Mouse (Mus musculus): ENCODE data around the gene Cdh3. TPM values are rescaled to one million over a fixed set of nuclear protein-coding genes. Genes with fewer than 3 reads are reported as not detected.

The Cdh3 gene
- polyA plus RNA-seq, 1 experiment from 2014 or later: 8.5 TPM

DNA sequence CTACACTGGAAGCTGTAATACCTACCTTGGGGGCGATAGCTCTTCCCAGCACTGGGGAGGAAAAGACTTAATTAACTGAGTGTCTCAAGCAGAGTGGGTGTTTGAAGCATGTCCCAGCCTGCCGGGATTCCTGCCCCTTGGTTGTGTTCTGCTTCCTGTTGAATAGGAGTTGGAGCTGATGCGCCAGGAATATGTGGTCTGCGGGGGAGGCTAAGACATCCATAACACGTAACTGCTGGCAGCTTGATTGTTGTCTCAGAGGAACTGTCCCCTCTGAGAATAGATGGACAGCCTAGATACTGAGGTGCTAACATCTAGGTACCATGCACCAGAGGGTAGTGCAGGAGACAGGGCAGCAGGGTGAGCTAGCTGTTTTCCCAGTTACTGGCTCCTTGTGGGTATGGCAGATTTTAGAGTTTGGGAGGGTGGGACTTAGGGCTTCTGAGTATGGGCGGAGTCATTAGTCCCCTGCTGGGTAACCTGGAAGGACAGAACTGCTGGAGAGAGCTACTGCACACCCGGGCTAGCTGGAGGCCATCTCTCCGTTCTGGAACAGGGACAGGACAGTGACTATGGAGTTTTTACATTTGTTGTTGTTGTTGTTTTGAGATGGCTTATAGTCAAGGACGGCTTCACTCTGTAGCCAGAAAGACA, 18.0 kb downstream of the Cdh3 start:
- ATAC-seq (ENCODE audit: low FRiP score): no peak
- Histone ChIP-seq H3K27me3 (replicated peaks) (no peaks in the 10 kb centered on the region), H3K9me3 (replicated peaks) (no peaks in the 10 kb centered on the region), H3K4me1 (no peaks in the 10 kb centered on the region), H3K4me3 (replicated peaks) (no peak overlapping the region), H3K36me3 (no peaks in the 10 kb centered on the region), H3K4me2 (no peak overlapping the region), H3K9ac (replicated peaks) (no peak overlapping the region), H3K27ac (replicated peaks) (no peak overlapping the region)
- 81% methylated on average over 9 of the region's 9 CpGs for WGBS

DNA sequence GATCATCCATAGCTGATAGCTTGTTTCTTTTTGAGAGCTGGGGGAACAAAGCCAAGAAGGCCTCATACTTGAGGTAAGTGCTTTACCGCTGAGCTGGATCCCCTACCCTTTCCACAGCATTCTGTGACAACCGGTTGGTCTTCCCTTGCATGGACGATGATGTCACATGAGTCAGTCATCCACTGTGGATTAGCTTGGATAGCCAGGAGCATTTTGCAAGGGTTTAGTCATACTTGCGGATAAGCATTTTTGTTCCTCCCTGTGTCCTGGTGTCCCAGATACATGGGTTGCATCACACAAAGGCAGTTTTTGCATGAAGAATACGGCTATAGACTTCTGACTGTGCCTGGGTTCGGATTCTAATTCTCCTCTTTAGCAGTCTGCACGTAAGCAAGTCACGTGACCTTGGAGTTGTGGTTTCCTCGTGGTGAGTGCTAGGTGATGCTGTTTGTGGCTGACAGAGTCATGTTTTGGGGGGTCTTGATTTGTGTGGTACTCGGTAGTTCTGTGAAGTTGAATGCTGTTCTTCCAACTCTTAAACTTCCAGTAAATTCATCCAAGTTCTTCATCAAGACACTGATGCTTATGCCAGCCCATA, 19.3 kb downstream of the Cdh3 start:
- H3K9me3 ChIP-seq (replicated peaks): no peaks in the 10 kb centered on the region
- H3K4me3 ChIP-seq (replicated peaks): no peak overlapping the region
- no peaks in the 10 kb centered on the region for H3K27me3 ChIP-seq (replicated peaks)
- H3K27ac ChIP-seq (replicated peaks): no peak overlapping the region
- H3K36me3 ChIP-seq: no peaks in the 10 kb centered on the region
- ATAC-seq (ENCODE audit: low FRiP score): no peak
- H3K4me1 ChIP-seq: no peaks in the 10 kb centered on the region
- no peak overlapping the region for H3K4me2 ChIP-seq
- H3K9ac ChIP-seq (replicated peaks): no peak overlapping the region
- 96% methylated on average over 10 of the region's 10 CpGs for WGBS

DNA sequence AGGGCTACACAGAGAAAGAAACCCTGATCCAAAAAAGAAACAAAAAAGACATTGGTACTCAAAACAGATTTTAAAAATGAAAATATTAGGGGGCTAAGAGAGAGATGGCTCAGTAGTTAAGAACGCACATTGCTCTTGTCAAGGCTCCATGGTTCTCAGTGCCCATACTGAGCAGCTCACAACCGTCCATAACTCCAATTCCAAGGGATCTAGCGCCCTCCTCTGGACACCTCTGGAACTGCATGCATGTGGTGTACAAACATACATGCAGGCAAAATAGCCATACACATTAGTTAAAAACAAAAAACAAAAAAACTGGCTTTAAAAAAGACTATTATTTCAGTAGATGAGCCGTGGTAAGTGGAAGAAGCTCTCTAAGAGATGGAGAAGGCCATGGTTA, 19.9 kb downstream of the Cdh3 start:
- WGBS: 80% methylated on average over 4 of the region's 4 CpGs
- no peaks in the 10 kb centered on the region for H3K4me1 ChIP-seq
- no peak overlapping the region for H3K4me2 ChIP-seq
- H3K27me3 ChIP-seq (replicated peaks): no peaks in the 10 kb centered on the region
- H3K9ac ChIP-seq (replicated peaks): no peak overlapping the region
- no peak overlapping the region for H3K4me3 ChIP-seq (replicated peaks)
- ATAC-seq (ENCODE audit: low FRiP score): no peak
- no peaks in the 10 kb centered on the region for H3K36me3 ChIP-seq
- no peak overlapping the region for H3K27ac ChIP-seq (replicated peaks)
- no peaks in the 10 kb centered on the region for H3K9me3 ChIP-seq (replicated peaks)

DNA sequence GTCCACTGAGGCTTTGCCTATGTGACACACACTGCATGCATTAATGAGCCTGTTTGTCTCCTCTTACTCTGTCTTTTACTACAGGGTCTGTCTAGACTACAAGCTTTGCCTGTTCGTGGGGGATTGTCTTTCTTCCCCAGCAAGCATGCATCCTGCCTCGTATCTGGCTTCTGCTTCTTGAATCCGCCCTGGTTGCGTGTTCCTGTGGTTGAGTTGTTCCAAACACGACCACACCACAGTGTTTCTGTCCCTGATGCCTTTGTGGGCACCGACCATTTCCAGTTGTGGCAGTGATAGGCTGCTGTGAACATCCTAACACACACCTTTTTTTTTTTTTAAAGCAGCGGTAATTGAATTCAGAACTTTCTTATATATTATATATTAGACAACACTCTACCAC, 23.0 kb downstream of the Cdh3 start:
- H3K27me3 ChIP-seq (replicated peaks): no peaks in the 10 kb centered on the region
- WGBS: 75% methylated on average over 7 of the region's 7 CpGs
- H3K9ac ChIP-seq (replicated peaks): no peak overlapping the region
- no peak overlapping the region for H3K4me3 ChIP-seq (replicated peaks)
- H3K4me1 ChIP-seq: peaks cover 1% of the 10 kb centered on the region; the same call in 1 of the 2 replicates
- no peak for ATAC-seq (ENCODE audit: low FRiP score)
- no peak overlapping the region for H3K27ac ChIP-seq (replicated peaks)
- no peak overlapping the region for H3K4me2 ChIP-seq
- no peaks in the 10 kb centered on the region for H3K9me3 ChIP-seq (replicated peaks)
- H3K36me3 ChIP-seq: no peaks in the 10 kb centered on the region

DNA sequence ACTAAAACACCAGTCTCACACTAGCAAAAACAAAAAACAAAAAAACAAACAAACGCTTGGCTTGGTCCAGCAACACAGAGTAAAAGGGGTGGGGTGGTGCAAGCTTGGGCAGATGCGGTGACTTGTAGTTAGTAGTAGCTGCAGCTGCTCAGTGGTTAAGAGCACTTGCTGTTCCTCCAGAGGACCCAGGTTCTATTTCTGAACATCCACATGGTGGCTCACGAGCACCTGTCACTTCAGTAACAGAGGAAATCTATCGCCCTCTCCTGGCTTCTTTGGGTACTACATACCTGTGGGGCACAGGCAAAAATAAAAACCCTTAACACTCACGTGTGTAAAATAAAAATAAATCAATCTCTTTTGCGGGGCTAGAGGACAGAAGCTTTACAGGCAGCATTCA, 23.8 kb downstream of the Cdh3 start:
- 42% methylated on average over 6 of the region's 6 CpGs for WGBS
- ATAC-seq (ENCODE audit: low FRiP score): no peak
- Histone ChIP-seq H3K36me3 (no peaks in the 10 kb centered on the region), H3K9ac (replicated peaks) (no peak overlapping the region), H3K4me1 (peaks cover 8% of the 10 kb centered on the region; the same call in 1 of the 2 replicates), H3K4me3 (replicated peaks) (no peak overlapping the region), H3K9me3 (replicated peaks) (no peaks in the 10 kb centered on the region), H3K4me2 (no peak overlapping the region), H3K27ac (replicated peaks) (no peak overlapping the region), H3K27me3 (replicated peaks) (no peaks in the 10 kb centered on the region)

DNA sequence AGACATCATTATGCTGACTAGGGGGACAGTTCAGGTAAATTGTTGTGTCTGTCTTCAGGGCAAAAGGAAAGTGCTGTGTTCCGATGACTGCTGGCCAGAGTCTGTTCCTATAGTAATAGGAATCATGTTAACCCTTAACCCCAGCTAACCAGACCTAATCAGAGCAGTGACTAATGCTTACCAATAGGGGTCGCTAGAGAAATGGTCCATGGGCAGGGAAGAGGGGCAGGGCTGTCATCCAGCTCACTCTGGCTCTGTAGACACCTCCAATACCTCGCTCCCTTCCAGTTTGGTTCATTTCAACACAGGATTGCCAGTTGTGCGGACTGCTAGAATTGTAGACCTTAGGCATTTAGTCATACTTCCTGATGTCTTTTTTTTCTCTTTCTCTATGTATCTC, 24.8 kb downstream of the Cdh3 start:
- no peak for ATAC-seq (ENCODE audit: low FRiP score)
- Histone ChIP-seq H3K27ac (replicated peaks) (no peak overlapping the region), H3K9me3 (replicated peaks) (no peaks in the 10 kb centered on the region), H3K36me3 (no peaks in the 10 kb centered on the region), H3K4me1 (peaks cover 12% of the 10 kb centered on the region; the same call in 1 of the 2 replicates), H3K4me3 (replicated peaks) (no peak overlapping the region), H3K9ac (replicated peaks) (no peak overlapping the region), H3K27me3 (replicated peaks) (no peaks in the 10 kb centered on the region), H3K4me2 (no peak overlapping the region)
- 80% methylated on average over 4 of the region's 4 CpGs for WGBS

DNA sequence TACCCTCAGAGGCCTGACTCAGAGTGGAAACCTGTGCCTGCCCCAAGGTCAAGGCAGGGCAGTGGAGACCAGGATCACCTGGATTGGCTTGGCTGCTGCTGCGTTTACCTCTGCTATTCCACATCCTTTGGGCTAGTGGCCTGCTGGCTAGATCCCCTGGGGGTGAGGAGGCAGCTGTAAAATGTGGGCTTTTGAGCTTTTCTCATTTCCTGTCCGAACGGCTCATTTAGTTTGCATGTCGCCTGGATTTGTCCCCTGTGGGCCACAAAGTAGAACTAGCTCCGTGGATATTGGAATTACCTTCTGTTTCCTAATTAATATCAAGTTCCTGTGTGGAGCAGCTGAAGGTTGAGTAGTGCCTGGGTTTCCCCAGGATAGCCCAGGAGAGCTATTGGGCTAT, 28.5 kb downstream of the Cdh3 start:
- Histone ChIP-seq H3K9ac (replicated peaks) (no peak overlapping the region), H3K9me3 (replicated peaks) (no peaks in the 10 kb centered on the region), H3K4me2 (no peak overlapping the region), H3K4me3 (replicated peaks) (no peak overlapping the region), H3K27ac (replicated peaks) (0 out of 2 replicates have a peak overlapping the region, but pooled peaks have one; percentile 2), H3K4me1 (peaks cover 12% of the 10 kb centered on the region; the same call in 1 of the 2 replicates), H3K36me3 (no peaks in the 10 kb centered on the region), H3K27me3 (replicated peaks) (no peaks in the 10 kb centered on the region)
- no peak for ATAC-seq (ENCODE audit: low FRiP score)
- 23% methylated on average over 5 of the region's 5 CpGs for WGBS

DNA sequence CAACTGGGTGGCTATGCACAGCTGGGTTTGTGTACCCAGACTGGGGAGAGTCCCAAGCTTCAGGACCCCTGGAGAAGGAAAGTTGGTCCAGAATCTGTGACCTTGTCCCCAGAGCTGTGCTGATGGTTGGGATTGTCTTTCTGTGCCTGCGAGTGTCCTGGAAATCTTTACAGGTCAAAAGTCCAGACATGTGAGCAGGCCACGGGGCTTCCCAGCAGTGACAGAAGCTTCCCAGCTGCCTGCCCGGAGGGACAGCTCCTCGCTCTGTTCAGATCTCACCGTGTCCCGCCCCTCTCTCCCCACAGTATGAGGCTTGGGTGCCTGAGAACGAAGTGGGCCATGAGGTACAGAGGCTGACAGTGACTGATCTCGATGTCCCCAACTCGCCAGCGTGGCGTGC, 30.3 kb downstream of the Cdh3 start:
- Histone ChIP-seq H3K4me2 (no peak overlapping the region), H3K36me3 (no peaks in the 10 kb centered on the region), H3K4me3 (replicated peaks) (no peak overlapping the region), H3K4me1 (peaks cover 12% of the 10 kb centered on the region; the same call in 1 of the 2 replicates), H3K9me3 (replicated peaks) (no peaks in the 10 kb centered on the region), H3K27me3 (replicated peaks) (no peaks in the 10 kb centered on the region), H3K9ac (replicated peaks) (no peak overlapping the region), H3K27ac (replicated peaks) (no peak overlapping the region)
- no peak for ATAC-seq (ENCODE audit: low FRiP score)
- WGBS: 84% methylated on average over 11 of the region's 11 CpGs

DNA sequence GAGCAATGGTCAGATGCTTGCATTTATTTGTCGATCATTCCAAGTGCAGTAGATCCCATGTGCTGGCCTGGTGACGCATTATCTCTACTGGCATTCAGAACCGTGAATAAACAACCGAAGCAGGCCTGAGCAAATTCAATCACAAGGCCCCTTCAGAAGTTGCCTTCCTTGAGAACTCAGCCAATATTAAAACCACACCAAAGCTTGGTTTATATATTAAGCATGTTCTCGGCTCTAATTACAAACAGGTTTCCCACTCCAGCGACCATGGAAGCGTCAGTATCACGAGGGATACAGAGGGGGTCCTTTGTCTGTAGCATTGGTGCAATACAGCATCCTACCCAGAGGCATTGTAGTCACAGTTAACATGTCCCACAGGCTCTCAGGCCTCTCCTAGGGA, 32.4 kb downstream of the Cdh3 start:
- H3K4me2 ChIP-seq: no peak overlapping the region
- H3K27me3 ChIP-seq (replicated peaks): no peaks in the 10 kb centered on the region
- no peaks in the 10 kb centered on the region for H3K9me3 ChIP-seq (replicated peaks)
- 80% methylated on average over 8 of the region's 8 CpGs for WGBS
- no peaks in the 10 kb centered on the region for H3K36me3 ChIP-seq
- no peak overlapping the region for H3K4me3 ChIP-seq (replicated peaks)
- ATAC-seq (ENCODE audit: low FRiP score): no peak
- H3K9ac ChIP-seq (replicated peaks): no peak overlapping the region
- peaks cover 12% of the 10 kb centered on the region; the same call in 1 of the 2 replicates for H3K4me1 ChIP-seq
- H3K27ac ChIP-seq (replicated peaks): no peak overlapping the region

DNA sequence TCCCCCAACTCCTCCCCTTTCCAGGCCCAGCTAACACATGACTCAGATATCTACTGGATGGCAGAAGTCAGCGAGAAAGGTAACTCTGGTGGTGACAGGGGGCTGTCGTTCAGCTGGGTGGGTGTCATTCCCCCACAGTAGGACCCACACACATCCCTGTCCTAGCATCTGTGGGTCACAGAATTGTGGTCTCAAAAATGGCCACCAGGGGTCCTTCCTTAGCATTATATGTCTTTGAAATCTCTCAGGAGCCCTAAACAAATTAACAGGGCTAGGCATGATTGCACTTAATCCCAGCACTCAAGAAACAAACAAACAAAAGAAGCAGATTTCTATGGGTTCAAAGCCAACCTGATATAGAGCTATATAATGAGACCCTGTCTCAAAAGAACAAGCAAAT, 34.5 kb downstream of the Cdh3 start:
- H3K9me3 ChIP-seq (replicated peaks): no peaks in the 10 kb centered on the region
- 92% methylated on average over 2 of the region's 2 CpGs for WGBS
- no peak overlapping the region for H3K27ac ChIP-seq (replicated peaks)
- no peak overlapping the region for H3K4me2 ChIP-seq
- no peak for ATAC-seq (ENCODE audit: low FRiP score)
- no peaks in the 10 kb centered on the region for H3K4me1 ChIP-seq
- H3K36me3 ChIP-seq: no peaks in the 10 kb centered on the region
- no peaks in the 10 kb centered on the region for H3K27me3 ChIP-seq (replicated peaks)
- H3K9ac ChIP-seq (replicated peaks): no peak overlapping the region
- no peak overlapping the region for H3K4me3 ChIP-seq (replicated peaks)

DNA sequence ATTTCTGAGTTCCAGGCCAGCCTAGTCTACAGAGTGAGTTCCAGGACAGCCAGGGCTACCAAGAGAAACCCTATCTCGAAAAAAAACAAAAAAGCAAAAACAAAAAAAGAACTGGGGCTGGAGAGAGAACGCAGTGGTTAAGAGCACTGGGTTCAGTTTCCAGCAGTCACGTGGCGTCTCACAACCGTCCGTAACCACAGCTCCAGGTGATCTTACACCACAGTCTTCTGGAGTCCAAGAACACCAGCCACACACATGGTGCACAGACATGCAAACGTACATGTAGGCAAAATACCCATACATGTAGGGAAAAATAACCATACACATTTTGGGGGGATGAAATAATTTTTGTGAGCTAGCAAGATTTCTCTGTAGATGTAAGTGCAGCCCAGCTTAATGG, 36.1 kb downstream of the Cdh3 start:
- WGBS: 91% methylated on average over 7 of the region's 7 CpGs
- Histone ChIP-seq H3K27ac (replicated peaks) (no peak overlapping the region), H3K9ac (replicated peaks) (no peak overlapping the region), H3K4me2 (no peak overlapping the region), H3K4me3 (replicated peaks) (no peak overlapping the region), H3K36me3 (no peaks in the 10 kb centered on the region), H3K4me1 (no peaks in the 10 kb centered on the region), H3K27me3 (replicated peaks) (no peaks in the 10 kb centered on the region), H3K9me3 (replicated peaks) (no peaks in the 10 kb centered on the region)
- ATAC-seq (ENCODE audit: low FRiP score): no peak

DNA sequence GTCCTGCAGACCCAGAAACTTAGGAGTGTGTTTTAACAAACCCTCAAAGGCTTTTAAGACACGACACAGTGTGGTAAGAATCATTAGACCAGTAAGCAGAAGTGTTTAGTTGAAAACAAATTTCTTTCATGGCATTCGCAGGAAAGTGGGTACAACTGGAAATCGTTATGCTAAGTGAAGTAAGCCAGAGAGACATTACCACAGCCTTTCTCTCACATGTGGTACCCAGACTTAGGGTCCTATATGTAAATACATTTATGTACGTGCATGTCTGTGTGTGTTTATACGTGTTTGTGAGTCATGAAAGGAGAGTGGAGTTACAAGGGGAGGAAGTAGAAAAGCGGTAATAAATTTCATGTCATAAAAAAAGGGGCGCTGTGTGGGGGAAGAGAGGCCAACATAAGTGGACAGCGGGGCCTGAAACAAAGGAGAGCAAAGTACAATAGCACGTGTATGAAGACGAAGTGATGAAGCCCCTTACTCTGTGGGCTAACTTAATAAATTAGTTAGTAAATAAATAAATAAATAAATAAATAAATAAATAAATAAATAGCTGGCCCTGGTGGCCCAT, 37.8 kb downstream of the Cdh3 start:
- Histone ChIP-seq H3K36me3 (no peaks in the 10 kb centered on the region), H3K4me1 (no peaks in the 10 kb centered on the region), H3K4me3 (replicated peaks) (no peak overlapping the region), H3K4me2 (no peak overlapping the region), H3K9ac (replicated peaks) (no peak overlapping the region), H3K27me3 (replicated peaks) (no peaks in the 10 kb centered on the region), H3K9me3 (replicated peaks) (no peaks in the 10 kb centered on the region), H3K27ac (replicated peaks) (no peak overlapping the region)
- no peak for ATAC-seq (ENCODE audit: low FRiP score)
- 68% methylated on average over 10 of the region's 10 CpGs for WGBS

Measured in neural tube, embryonic 15.5 days (tissue).